Mouse (Mus musculus) lung, postnatal 0 days (tissue): Measurements from ENCODE around the gene Ubxn11. TPM values are rescaled to one million over a fixed set of nuclear protein-coding genes. Genes with fewer than 3 reads are reported as not detected.

Experiments
- ATAC-seq: fragments of 200-750 bp; cut with Nextera tagmentation; 2 replicates; pipeline ENCODE4 v1.8.0; 2017; ENCODE audit warnings: moderate library complexity
- DNase-seq: peaks from one replicate; pipeline ENCODE4 v3.0.0-alpha.2; 2016; ENCODE audit warnings: low spot score
- H3K27ac ChIP-seq: fragments of 300-500 bp; sonication (generic); 2 replicates; pipeline ENCODE4 v1.5.1; 2014; ENCODE audit warnings: antibody characterized with exemption, mild to moderate bottlenecking, low read length, mixed read lengths
- H3K27me3 ChIP-seq: fragments of 300-500 bp; sonication (generic); replicated peaks from 2 replicates; pipeline ENCODE4 v1.6.1; 2014; ENCODE audit warnings: low read length, mixed read lengths; ENCODE audit not compliant: insufficient read depth
- H3K36me3 ChIP-seq: fragments of 300-500 bp; sonication (generic); 2 replicates; pipeline ENCODE4 v1.6.1; 2014; ENCODE audit warnings: low read length, mixed read lengths; ENCODE audit not compliant: insufficient read depth
- H3K4me1 ChIP-seq: fragments of 300-500 bp; sonication (generic); 2 replicates; pipeline ENCODE4 v1.6.1; 2014; ENCODE audit warnings: antibody characterized with exemption, low read depth, low read length, mixed read lengths; ENCODE audit not compliant: insufficient read depth
- H3K4me2 ChIP-seq: fragments of 300-500 bp; sonication (generic); replicated peaks from 2 replicates; pipeline ENCODE4 v1.6.1; 2014; ENCODE audit warnings: low read depth, mild to moderate bottlenecking, low read length, moderate library complexity, mixed read lengths
- H3K4me3 ChIP-seq: fragments of 300-500 bp; sonication (generic); 2 replicates; pipeline ENCODE4 v1.5.1; 2014; ENCODE audit warnings: low read depth, low read length
- H3K9ac ChIP-seq: fragments of 300-500 bp; sonication (generic); replicated peaks from 2 replicates; pipeline ENCODE4 v1.6.1; 2014; ENCODE audit warnings: low read depth, mild to moderate bottlenecking
- H3K9me3 ChIP-seq: fragments of 300-500 bp; sonication (generic); 2 replicates; pipeline ENCODE4 v1.6.1; 2016; ENCODE audit warnings: low read length, mixed read lengths
- CTCF ChIP-seq: IDR thresholded peaks from 2 replicates; pipeline ENCODE4 v1.5.1; 2016; ENCODE audit warnings: antibody characterized with exemption, mild to moderate bottlenecking
- EP300 ChIP-seq: IDR thresholded peaks from 2 replicates; pipeline ENCODE4 v1.6.1; 2016; ENCODE audit warnings: antibody characterized with exemption, mild to moderate bottlenecking, control low read depth
- WGBS: fragments of 180-500 bp; shearing (Covaris S2); extraction: QIAGEN DNeasy Blood & Tissue Kit; methylation state at CpG from one replicate; pipeline ENCODE4 v1.1.7; 2014; 5-methylcytosine and 5-hydroxymethylcytosine counted together
- polyA plus RNA-seq: library from polyadenylated mRNA; unstranded; fragments of >200 nt; fragmentation: Nextera tagmentation; extraction: Ambion mirVana; gene quantifications from 2 replicates; pipeline ENCODE4 v1.2.1, GENCODE M21; 2015

Gene Ubxn11
- polyA plus RNA-seq, 1 experiment from 2014 or later, result 10.3 TPM

- H3K4me3 ChIP-seq, result no peak overlapping the region
- H3K4me1 ChIP-seq, result peaks cover 4% of the 10 kb centered on the region; the same call in 1 of the 2 replicates
- no peak overlapping the region for H3K27ac ChIP-seq
- no peak overlapping the region for H3K9ac ChIP-seq
- no peak for TF ChIP-seq EP300
- no peak for TF ChIP-seq CTCF
- no peaks in the 10 kb centered on the region for H3K9me3 ChIP-seq
- H3K36me3 ChIP-seq, result no peaks in the 10 kb centered on the region
- H3K27me3 ChIP-seq, result no peaks in the 10 kb centered on the region
- ATAC-seq (no peak), DNase-seq (no peak)
- no peak overlapping the region for H3K4me2 ChIP-seq
- WGBS, result 72% methylated on average over 15 of the region's 15 CpGs
Observed at GRCm38 (mm10) chr4:134125383-134126060, 23.2 kb downstream of the Ubxn11 start.

GRCm38 (mm10) chr4:134126300-134127120, 24.1 kb downstream of the Ubxn11 start:
- TF ChIP-seq CTCF, result no peak
- no peak for TF ChIP-seq EP300
- no peak overlapping the region for H3K4me3 ChIP-seq
- no peak overlapping the region for H3K27ac ChIP-seq
- no peak overlapping the region for H3K4me2 ChIP-seq
- WGBS, result 87% methylated on average over 21 of the region's 21 CpGs
- H3K27me3 ChIP-seq, result no peaks in the 10 kb centered on the region
- DNase-seq (no peak), ATAC-seq (no peak)
- no peaks in the 10 kb centered on the region for H3K36me3 ChIP-seq
- peaks cover 4% of the 10 kb centered on the region; the same call in 1 of the 2 replicates for H3K4me1 ChIP-seq
- H3K9ac ChIP-seq, result no peak overlapping the region
- no peaks in the 10 kb centered on the region for H3K9me3 ChIP-seq

GRCm38 (mm10) chr4:134127121-134127455, 24.7 kb downstream of the Ubxn11 start:
- H3K4me1 ChIP-seq, result peaks cover 4% of the 10 kb centered on the region; the same call in 1 of the 2 replicates
- no peak for TF ChIP-seq CTCF
- TF ChIP-seq EP300, result no peak
- 83% methylated on average over 7 of the region's 7 CpGs for WGBS
- no peak overlapping the region for H3K9ac ChIP-seq
- DNase-seq, result no peak
- H3K36me3 ChIP-seq, result no peaks in the 10 kb centered on the region
- no peak overlapping the region for H3K4me3 ChIP-seq
- no peak overlapping the region for H3K27ac ChIP-seq
- H3K27me3 ChIP-seq, result no peaks in the 10 kb centered on the region
- no peak overlapping the region; the same call in 1 of the 2 replicates for H3K4me2 ChIP-seq
- no peaks in the 10 kb centered on the region for H3K9me3 ChIP-seq
- no peak for ATAC-seq

- Histone ChIP-seq H3K4me1 (peaks cover 4% of the 10 kb centered on the region; the same call in 1 of the 2 replicates), H3K36me3 (no peaks in the 10 kb centered on the region), H3K4me3 (peak overlapping the region; percentile 79), H3K27ac (peak overlapping the region; percentile 93; the same call in 1 of the 2 replicates), H3K4me2 (peak overlapping the region; percentile 87), H3K9me3 (no peaks in the 10 kb centered on the region), H3K27me3 (no peaks in the 10 kb centered on the region), H3K9ac (peak overlapping the region; percentile 89)
- 47% methylated on average over 8 of the region's 8 CpGs for WGBS
- TF ChIP-seq CTCF (no peak), EP300 (no peak)
- ATAC-seq (no peak), DNase-seq (no peak)
Observed at GRCm38 (mm10) chr4:134127793-134128192, 25.4 kb downstream of the Ubxn11 start.

- WGBS, result under 1% methylated on average over 38 of the region's 50 CpGs
- Histone ChIP-seq H3K36me3 (no peaks in the 10 kb centered on the region), H3K4me1 (peaks cover 4% of the 10 kb centered on the region; the same call in 1 of the 2 replicates), H3K4me3 (peak within 1 kb of the TSS; percentile 79), H3K27ac (peak within 1 kb of the TSS; percentile 93), H3K9ac (peak within 1 kb of the TSS; percentile 89), H3K4me2 (peak within 1 kb of the TSS; percentile 87), H3K27me3 (no peaks in the 10 kb centered on the region), H3K9me3 (no peaks in the 10 kb centered on the region)
- DNase-seq (peak; percentile 96), ATAC-seq (peak; percentile 96)
- TF ChIP-seq CTCF (no peak), EP300 (0 out of 2 replicates have a peak, but pooled peaks have one; percentile 33)
Observed at GRCm38 (mm10) chr4:134128221-134128982, 26.0 kb downstream of the Ubxn11 start, which contains the start of gene Sh3bgrl3. Gene Sh3bgrl3, minus strand, starts transcription at chr4:134128789.

- Histone ChIP-seq H3K9ac (peak overlapping the region; percentile 89), H3K27ac (peak overlapping the region; percentile 93), H3K27me3 (no peaks in the 10 kb centered on the region), H3K4me1 (peaks cover 4% of the 10 kb centered on the region; the same call in 1 of the 2 replicates), H3K4me2 (peak overlapping the region; percentile 87), H3K36me3 (no peaks in the 10 kb centered on the region), H3K9me3 (no peaks in the 10 kb centered on the region), H3K4me3 (peak overlapping the region; percentile 79)
- TF ChIP-seq CTCF (no peak), EP300 (no peak; the same call in 1 of the 2 replicates)
- ATAC-seq (peak; percentile 80), DNase-seq (peak; percentile 82)
- WGBS, result under 1% methylated on average over 14 of the region's 14 CpGs
Observed at GRCm38 (mm10) chr4:134128983-134129362, 26.6 kb downstream of the Ubxn11 start.
